Mouse (Mus musculus): Measurements from ENCODE around the gene Cyp2e1.
A peak's percentile ranks its signal among the peaks of the same experiment; 100 is the strongest.
"Not testable (repeated sequence)": the region's sequence is repeated elsewhere in the genome, so short reads cannot be mapped to it uniquely, and the experiment has no call there.

Gene Cyp2e1

DNA sequence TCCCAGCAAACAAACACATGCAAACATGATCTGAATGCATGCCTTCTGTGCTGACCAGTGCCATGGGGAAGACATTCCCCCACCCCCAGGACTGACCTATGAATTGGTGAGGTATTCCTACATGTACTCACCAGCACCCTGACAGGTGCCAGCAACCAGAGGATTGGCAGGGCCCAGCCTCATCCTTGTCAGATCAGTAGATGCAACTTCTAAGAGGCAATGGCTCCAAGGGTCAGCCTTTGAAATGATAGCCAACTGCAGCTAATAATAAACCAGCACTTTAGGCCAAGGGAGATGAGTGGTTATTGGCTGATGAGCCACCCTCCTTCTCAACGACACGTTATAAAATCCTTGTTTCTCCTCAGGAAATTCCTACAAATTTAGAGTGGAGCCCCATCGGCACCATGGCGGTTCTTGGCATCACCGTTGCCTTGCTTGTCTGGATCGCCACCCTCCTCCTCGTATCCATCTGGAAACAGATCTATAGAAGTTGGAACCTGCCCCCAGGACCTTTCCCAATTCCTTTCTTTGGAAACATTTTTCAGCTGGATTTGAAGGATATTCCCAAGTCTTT, at the start of gene Cyp2e1:
Gene Cyp2e1, plus strand, starts transcription at position 293 of the 574 bp plus-strand sequence.
- DNase-seq (ENCODE audit: low read depth): no peak

DNA sequence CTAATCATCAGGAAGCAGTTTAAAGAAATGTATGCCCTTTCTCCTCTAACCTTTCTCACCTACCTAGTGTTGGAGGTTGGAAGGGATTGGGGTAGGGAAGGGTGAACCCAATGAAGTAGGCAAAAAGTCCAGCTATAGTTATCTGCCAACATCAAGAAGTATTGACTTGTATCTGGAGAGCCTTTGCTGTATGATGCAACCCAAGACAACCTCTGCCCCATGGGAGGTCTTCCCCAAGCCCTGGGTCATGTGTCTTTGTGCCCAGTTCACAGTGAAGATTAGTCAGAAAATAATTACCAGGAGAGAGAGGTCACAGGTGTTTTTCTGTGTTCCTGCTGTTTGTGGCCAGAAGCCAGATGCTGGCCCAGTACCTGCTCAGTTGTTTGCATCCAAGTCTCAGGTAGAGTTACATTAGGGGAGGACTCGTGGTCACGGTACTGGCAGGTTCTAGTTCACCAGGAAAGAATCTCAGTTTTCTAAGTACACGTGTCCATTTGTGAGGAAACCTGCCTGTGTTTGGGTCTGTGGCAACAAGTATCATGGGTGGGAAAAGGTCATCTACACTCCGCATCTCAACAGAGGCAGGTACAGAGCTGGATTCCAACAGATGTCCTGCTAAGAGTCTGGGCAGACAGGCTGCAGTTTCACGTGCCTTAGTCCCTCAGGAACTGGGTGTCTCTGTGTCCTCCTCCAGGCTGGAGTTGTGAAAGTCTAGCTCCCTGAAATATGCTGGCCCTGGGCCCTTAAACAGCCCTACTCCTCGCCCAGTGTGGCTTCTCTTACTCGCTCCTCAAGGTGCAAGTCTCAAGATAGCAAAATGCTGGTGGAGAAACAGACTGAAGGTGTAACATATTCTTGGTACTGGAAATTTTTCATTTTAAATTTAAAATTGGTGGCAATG, 46.1 kb upstream of the Cyp2e1 start:
- no peak for DNase-seq (ENCODE audit: low read depth)

DNA sequence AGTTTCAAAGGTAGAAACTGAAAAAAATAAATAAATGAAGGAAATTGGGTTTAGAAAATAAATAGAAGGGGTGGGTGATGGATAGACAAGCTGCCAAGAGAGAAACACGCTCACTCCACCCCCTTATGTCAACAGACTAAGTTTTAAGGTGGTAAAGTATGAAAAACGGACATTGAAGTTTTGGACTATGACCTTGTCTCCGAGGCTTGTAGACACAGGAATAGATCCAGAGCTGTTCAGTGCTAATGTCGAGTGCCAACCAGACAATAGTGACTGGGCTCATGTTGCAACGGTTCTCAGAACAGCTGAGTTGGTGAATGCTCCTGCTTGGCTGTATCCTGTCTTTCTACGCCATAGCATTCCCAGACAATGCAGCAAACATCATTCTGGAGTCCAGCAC, 42.4 kb upstream of the Cyp2e1 start:
- no peak for DNase-seq (ENCODE audit: low read depth)

GRCm38 (mm10) chr7:140725558-140725957, 38.0 kb upstream of the Cyp2e1 start:
- DNase-seq (ENCODE audit: low read depth): no peak

- DNase-seq (ENCODE audit: low read depth): no peak
These were observed 30.4 kb upstream of the Cyp2e1 start for GRCm38 (mm10) chr7:140733162-140733561.

DNA sequence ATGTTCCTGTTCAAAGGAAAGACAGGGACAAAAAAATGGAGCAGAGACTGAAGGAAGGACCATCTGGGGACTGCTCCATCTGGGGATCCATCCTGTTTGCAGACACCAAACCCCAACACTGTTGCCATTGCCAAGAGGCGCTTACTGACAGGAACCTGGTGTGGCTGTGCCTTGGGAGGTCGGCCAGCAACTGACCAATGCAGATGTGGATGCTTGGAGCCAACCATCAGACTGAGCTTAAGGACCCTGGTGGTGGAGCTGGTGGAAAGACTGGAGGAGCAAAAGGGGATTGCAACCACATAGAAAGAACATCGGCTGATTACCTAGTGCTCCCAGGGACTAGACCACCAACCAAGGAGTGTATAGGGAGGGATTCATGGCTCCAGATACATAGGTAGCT, 16.1 kb upstream of the Cyp2e1 start:
- DNase-seq (ENCODE audit: low read depth): no peak

GRCm38 (mm10) chr7:140748116-140748826, 15.3 kb upstream of the Cyp2e1 start:
- no peak for DNase-seq (ENCODE audit: low read depth)

GRCm38 (mm10) chr7:140748827-140749160, 14.7 kb upstream of the Cyp2e1 start:
- no peak for DNase-seq (ENCODE audit: low read depth)

- no peak for DNase-seq (ENCODE audit: low read depth)
These were observed 9.0 kb upstream of the Cyp2e1 start for GRCm38 (mm10) chr7:140754556-140754955.

DNA sequence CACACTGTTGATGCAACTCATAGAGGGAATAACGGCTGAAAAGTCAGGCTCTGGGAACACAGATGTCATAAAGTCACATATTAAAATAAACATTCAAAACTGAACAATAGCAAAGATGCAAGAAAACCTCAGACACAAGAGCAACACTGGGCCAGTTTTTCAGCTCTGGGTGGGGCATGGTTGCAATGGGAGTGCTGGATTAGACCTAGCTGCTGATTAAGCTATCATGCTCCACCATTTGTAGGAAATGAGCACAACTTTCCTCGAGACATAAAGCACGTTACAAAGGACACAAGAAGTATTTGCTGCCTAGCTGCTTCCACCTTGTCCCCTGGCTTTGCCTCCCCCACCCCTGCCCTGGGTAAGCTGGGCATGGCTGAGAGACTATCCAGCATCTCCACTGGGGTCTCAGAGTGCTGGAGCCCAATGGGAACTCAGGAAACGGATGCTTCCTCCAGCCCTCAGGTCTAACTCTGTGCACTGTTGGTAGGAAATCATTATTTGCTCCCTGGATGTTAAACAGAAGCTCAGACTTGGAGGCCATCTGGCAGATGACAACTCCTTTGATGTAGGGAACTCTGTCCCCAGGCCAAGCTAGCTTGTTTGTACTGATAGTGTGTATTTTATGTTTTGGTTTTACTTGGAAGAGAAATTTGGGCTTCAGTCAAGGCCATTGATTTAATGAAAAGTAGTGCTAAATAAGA, 7.2 kb upstream of the Cyp2e1 start:
- no peak for DNase-seq (ENCODE audit: low read depth)

DNA sequence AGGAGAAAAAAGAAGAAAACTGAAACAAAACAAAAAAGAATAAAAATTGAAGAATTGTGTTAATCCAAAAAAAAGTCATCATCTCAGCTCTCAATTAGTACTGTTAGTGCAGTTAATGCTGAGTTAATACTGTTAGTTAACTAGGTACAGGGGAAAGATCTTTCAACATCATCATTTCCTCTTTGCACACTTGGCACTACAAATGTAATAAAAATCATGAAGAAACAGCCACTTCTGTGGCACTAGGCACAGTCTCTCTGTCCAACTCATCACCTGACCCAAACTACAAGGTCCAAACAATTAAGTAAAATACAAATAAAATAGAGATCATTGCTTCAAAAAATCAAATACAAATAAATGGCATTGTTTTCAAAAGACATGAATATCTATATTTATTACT, 2.9 kb upstream of the Cyp2e1 start:
- no peak for DNase-seq (ENCODE audit: low read depth)

DNA sequence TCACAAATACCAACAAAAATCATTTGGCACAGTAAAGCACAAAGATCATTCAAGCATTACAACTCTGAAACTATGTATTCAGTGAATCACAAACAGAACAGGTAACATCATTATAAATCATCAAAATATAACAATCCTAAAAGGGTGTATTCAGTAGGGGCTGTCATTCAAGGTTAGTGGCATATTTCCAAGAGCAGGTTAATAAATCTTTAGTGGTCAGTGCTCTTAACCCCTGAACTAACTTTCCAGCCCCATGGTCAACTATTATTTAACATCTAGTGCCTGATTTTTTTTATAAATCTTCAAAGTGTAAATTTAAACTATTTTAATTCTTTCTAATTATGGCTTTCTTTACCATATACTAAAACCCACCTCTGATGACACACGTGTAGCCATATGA, 1.9 kb downstream of the Cyp2e1 start:
- DNase-seq (ENCODE audit: low read depth): not testable (repeated sequence)

DNA sequence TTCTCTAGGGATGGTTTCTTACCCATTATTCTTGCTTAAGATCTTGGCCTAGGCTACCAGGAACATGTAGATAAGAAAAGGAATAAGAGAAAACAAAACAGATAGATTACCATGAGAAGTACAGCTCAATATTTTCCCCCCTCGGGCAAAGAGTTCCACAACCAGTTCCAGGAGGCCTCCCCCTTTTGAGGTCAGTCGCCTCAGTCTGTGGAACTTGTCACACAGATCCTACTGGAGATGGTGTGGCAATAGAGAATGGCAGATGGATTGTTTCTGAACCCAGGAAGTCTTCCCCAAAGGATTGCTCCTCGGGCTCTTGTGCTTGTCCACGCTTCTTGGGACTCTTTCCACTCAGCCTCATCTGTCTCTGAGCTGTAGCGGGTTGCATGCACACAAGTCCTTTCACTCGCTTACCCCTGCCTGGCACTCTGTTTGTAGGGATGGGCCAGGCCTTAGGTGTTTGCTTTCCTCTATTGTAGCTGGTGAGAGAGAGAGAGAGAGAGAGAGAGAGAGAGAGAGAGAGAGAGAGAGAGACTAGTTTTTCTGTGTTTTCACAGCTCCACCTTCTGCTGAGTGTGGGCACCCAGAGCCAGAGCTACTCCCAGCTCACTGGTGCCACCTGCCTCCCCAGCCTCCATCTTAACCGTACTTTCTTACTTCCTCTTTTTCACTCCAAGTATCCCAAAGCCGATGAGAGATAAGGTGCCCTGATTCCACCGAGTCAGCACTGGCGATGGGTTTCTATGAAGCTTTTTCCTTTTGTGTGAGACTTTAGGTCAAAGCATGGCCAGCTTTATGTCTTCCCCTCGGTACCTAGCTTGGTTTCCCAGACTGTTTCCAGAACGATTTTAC, 2.6 kb downstream of the Cyp2e1 start:
- DNase-seq (ENCODE audit: low read depth): no peak

- DNase-seq (ENCODE audit: low read depth): no peak
These were observed 17.0 kb downstream of the Cyp2e1 start for GRCm38 (mm10) chr7:140780548-140780947.

DNA sequence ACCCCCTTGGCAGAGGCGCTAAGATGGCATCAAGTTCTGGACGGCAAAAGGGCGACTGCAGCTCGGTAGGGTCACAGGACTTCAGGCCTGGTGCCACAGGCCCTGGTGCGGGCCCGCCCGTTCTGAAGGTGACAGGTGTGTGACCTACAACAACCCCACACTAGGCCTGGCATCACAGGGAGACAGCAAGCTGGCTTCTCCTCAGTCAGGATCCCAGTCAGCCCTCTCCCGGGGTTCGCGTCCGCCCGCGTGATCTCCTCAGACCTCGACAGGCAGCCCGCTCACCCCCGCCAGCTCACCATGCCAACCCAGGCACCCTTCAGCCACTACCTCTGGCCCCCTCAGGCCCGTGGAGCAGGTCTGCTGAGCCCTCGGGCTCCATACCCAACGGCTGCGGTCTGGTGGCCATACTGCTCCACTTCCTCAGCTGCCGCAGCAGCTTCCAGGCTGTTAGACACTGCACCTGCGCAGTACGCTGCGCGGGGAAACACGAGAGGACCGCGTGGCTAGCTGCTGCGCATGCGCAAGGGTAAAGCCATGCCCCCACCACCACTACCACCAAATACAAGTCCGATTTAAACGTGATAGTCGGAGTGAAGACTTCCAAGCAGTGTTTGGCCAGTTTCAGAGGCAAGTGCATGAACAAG, 24.0 kb downstream of the Cyp2e1 start, which contains the start of gene Syce1:
Gene Syce1, minus strand, starts transcription at position 447 of the 647 bp plus-strand sequence.
- DNase-seq (ENCODE audit: low read depth): no peak

- DNase-seq (ENCODE audit: low read depth): no peak
These were observed 24.5 kb downstream of the Cyp2e1 start for GRCm38 (mm10) chr7:140788053-140788435.

DNA sequence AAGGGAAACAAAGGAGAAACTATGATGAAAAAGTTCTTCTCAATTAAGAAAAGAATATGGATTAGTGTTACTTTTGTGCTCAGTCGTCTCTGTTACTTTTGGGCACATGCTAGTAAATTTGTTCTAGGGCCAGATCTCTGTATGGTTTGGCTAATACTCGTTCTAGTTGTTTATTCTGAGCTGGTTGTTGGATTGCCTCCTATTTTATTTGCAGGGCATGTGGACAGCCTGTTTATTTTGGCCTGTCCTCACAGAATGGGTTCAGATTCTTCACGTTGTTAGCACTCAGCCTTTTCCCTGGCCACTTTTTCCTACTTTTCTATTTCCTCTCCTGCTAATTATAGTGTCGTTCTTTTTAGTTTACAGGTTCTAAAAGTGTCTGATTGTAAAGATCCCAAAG, 30.0 kb downstream of the Cyp2e1 start:
- DNase-seq (ENCODE audit: low read depth): no peak

- DNase-seq (ENCODE audit: low read depth): no peak
These were observed 34.1 kb downstream of the Cyp2e1 start for GRCm38 (mm10) chr7:140797619-140798018.

DNA sequence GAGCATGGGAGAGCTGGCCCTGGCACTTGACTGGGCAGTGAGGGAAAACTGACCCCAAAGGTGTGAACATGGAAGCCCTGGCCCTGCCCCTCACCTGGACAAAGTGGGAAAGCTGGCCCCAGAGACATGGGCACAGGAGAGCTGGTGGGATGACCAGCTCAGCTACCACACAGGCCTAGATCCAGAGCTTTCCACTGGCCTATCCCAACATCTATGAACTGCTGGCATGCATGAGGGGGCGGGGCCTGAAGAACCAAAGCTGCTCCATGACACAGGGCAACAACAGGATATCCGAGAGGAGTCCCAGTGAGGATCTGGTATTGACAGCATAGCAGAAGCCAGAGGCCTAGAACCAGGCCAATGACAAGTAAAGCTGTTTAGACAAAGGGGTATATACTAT, 34.7 kb downstream of the Cyp2e1 start:
- DNase-seq (ENCODE audit: low read depth): no peak

- DNase-seq (ENCODE audit: low read depth): no peak
These were observed 39.1 kb downstream of the Cyp2e1 start for GRCm38 (mm10) chr7:140802629-140803028.

DNA sequence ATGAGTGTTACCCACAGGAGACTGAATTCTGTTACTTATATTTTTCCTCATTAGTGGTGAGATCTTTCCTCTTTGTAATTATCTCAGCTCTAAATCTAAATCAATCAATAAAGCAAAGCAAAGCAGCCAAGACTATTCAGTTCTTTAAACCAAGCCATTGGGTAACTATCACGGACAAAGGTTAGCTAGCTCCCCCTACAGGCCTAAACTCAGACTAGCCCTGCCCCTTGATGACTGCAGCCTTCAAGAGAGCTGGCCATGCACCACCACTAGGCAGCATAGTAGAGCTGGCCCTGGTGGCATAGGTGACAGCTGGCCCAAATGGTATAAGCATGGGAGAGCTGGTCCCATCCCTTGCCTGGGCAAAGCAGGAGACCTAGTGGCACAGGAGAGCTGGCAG, 42.2 kb downstream of the Cyp2e1 start:
- peak; percentile 12 for DNase-seq (ENCODE audit: low read depth)
